Mouse (Mus musculus) neutrophil, adult 5-6 weeks (primary cell): ENCODE measurements around the gene Irs2. TPM values are rescaled to one million over a fixed set of nuclear protein-coding genes. Genes with fewer than 3 reads are reported as not detected.

Source experiments
- ATAC-seq: fragments of 151-379, 151-347 bp; 2 replicates; pipeline ENCODE4 v1.8.0; 2017; ENCODE audit warnings: mild to moderate bottlenecking, moderate TSS enrichment; ENCODE audit not compliant: insufficient number of reproducible peaks, poor library complexity, low FRiP score, severe bottlenecking; ENCODE audit errors: extremely low read depth
- total RNA-seq: library from RNA; stranded (forward); fragments of 200-1000 nt; gene quantifications from 2 replicates; pipeline ENCODE4 v1.2.3, GENCODE M21; 2017

The Irs2 gene
- total RNA-seq, 1 experiment from 2014 or later = 42.1 TPM

- no peak for ATAC-seq
These were observed 42.7 kb downstream of the Irs2 start for GRCm38 (mm10) chr8:10965401-10966117.

DNA sequence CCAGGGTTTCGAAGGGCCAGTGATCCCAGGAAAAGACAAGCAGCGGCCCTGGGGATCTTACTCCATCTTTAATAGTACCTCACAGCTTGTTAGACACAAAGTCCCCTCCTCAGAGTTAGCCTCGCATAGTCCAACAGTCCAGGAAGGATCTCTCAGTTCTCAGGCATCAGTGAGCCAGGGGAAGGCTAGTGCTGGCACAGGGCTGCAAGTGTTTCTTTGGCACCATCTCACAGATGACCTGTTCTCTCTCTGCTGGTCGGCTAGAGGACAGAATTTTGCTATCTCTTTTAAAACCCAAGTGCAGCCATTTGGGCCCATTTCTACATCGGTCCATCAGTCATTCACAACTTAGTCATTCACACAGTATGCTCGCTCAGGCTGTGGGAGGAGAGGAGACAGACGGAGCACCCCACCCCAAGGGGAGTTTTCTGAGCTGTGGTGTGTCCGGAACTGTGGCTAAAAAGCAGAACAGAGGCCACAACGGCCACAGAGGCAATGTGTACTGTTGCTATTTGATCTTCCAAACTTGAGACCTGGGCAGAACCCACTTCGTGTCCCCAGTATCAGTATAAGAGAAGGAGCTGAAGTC, 43.7 kb downstream of the Irs2 start:
- ATAC-seq = no peak

GRCm38 (mm10) chr8:10961989-10962388, 46.3 kb downstream of the Irs2 start:
- ATAC-seq = no peak

DNA sequence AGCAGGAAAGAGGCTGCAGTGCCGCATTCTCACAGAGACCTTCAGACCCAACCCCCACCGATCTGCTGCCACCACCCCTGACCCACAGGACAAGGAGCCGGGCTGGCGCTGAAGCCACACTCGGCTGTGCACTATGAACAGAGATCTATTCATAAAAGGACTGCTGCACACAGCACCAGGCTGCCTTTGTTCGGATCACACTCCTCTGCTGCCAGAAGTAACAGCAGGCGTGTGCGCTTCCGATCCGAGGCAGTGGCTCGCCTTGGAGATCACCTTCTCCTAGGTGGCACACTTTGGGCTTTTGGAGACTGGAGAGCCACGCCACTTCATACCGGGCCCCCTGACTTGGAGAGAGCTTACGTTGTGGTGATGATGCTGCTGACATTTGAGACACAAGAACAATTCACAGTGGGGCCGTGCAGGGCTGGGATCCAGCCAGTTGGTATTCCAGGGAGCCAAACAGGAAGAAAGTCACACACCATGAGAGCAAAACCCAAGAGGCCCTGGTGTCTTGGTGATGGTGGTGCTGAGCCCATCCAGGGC, 47.9 kb downstream of the Irs2 start:
- ATAC-seq = no peak

DNA sequence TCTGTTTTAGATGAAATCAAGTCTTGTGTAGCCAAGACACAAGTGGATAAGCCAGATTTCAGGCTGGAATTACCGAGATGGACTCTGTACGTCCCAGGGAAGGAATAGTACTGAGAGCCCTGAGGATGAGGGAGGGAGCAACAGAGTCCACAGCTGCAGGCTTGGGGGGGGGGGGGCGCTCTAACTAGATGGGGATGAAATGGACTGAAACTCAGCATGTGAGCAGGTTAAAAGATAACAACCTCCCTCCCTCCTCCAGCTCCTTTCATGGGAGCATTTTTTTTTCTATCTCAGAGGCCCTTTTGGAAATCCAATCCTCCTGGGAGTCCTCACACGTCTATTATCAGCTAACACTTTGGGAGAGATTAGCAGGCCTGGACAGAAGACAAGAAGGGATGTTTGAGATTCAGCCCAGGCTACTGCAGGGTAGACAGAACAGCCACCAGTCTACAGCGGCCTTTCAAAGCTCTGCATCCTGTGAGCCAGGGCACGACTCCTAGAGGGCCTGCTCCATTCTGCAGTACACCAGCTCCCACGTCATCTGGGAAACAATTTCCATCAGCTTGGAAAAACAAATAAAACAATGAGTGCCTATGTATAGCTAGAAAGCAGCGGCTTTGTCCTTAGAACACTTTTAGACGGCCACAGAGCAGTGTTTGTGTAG, 50.8 kb downstream of the Irs2 start:
- no peak for ATAC-seq

GRCm38 (mm10) chr8:10953346-10954053, 54.8 kb downstream of the Irs2 start:
- no peak for ATAC-seq

DNA sequence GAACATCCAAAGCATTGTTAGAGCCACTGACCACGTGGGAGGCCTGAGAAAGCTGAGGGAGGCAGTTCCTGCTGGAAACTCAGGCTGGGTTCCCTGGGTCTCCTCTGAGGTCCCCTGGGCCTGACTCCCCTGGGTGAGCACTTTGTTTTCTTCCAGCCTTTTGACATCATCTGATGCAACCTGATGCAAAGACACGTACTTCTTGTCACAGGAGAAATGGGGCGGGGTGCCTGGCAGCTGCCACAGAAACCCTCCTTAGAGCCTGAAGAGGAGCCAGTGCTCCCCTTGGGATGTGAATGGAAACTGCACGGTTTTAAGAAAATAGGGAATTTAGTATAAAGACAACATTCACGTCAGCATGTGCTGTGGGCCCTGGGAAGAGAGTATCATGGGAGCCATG, 55.6 kb downstream of the Irs2 start:
- no peak for ATAC-seq

GRCm38 (mm10) chr8:10952235-10952634, 56.0 kb downstream of the Irs2 start:
- no peak for ATAC-seq

DNA sequence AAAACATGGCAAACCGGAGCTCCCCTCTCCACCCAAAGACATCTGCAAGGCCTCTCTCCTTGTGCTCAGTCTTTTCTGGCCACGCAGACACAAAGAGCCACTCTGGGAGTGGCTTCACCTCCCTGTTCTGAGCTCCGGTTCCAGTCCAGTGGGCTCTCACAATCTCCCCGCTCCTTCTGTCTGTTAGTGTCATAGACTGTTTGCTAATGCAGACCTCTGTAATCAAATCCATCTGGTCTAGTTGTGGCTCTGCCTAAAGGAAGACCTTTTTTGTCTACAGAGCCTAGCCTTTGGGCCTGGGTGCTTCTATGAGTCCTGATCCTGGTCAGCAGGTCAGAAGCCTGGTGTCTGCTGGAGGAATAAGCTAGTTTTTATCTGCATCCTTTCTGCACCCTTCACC, 56.7 kb downstream of the Irs2 start:
- no peak for ATAC-seq

DNA sequence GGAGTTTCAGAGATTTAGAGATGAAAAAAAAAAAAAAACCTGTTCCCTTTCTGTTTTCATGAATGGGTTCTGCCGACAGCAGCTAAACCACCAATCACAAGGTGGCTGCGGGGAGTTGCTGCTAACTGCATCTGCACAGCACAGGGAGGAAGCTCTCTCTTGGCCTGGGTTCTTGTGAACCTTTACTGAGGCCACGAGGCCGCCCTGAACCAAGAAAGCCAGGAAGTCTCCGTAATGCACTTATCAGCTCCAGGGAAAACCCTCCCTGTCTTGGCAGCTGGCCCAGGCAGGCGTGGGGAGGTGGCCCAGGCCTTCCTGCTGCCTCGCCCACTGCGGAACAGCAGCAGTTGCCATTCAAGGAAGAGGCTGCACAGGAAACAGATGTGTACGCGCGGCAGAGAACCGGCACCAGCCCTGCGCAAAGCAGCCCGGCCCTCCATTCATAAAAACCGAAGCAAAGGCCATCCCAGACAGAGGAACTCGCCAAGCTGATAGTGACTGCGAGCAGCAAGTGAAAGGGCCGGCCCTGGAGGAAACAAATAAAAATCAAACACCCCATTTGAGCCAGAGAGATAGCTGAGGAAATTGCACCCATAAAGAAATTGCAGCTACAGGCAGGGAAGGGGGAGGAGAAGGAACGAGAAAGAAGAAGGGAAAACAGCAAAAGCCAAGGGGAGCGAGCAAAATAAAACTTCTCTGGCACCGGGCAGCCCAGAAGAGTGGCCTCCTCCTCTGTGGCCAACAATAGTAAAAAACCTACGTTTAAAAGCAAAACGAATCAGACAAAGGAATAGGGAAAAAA, 62.1 kb downstream of the Irs2 start:
- peak; percentile 84 for ATAC-seq

DNA sequence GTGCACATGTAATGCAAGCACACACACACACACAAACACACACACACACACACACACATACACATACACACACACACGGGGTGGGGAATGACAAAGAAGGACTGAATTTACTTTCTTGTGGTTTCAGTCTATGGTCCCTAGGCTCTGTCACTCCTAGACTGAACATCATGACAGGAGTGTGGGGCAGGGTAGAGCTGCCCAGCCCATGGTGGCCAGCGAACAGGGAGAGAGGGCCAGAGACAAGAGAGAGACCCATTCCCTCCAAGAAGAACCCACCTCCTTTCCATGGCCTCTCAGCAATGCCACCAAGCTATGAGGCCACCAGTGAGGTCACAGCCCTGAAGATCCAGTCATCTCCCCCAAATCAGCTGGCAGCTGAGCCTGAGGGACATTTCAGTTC, 62.8 kb downstream of the Irs2 start:
- ATAC-seq = no peak

DNA sequence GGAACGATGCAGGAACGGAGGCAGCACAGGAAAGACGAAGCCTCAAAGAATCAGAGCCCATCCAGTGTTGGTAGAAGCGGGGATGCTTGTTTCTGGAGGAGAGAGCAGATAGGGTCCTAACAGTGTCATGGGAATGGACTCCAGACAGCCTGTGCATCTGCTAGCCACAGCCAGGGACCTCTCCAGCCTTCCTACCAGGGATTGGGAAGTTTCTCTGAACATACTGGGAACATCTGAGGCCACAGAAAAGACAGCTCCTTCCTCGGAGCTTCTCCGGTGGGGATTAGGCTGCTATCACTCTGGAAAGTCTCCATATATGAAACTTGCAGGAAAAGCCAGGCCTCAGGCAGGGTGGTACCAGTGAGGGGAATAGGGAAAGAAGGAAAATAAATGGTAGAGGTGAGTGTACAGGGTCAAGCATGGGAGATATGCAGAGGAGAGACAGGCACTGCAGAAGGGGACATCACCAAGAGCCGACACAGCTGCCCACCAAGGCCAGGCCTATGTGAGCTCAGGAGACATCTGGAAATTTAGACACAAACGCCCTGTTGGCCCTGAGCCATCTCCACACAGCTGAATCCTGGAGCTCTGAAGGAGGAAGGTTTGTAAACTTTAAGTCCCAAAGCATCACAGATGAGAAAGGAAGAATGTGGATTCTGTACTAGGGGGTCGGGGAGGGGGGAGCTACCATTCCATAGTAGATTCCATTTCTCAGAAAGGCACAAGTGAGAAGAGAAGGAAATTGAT, 64.8 kb downstream of the Irs2 start:
- ATAC-seq = no peak

DNA sequence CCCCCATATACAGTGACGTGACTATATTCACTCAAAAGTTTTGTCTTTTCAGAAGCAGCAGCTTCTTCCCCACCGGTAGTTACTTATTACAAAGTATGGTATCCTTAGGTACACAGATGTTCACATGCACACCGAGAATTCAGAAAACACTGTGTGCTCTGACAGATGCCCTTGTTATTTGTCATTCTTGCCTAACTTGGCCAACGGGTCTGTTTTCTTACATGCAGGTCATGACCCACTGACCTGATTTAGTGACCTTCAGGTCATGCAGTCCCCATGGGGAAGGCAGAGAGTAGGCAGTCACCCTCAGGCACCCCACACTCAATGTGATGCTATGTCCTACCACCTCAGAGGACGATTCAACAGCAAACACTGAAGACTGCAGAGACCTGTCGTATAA, 68.4 kb downstream of the Irs2 start:
- ATAC-seq = no peak

DNA sequence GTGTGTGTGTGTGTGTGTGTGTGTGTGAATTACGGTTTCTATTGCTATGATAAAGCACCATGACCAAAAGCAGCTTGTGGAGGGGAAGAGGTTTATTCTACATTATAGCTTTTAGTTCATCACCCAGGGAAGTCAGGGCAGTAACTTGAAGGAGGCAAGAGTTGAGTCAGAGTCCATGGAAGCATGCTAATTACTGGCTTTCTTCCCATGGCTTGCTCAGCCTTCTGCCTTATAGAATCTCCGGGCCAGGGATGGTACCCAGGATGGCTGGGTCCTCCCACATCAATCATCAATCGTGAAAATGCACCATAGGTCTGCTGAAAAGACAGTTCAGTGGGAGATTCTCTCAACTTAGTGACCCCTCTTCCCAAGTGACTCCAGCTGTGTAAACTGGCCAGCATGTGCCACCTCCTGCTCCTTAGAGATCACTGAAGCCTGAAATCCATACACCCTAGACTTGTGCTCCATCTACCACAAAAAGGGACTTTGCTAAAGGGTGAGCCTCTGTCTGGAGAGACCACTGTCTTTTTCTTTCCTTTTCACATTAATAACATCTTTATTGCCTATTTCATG, 69.0 kb downstream of the Irs2 start:
- ATAC-seq = no peak

DNA sequence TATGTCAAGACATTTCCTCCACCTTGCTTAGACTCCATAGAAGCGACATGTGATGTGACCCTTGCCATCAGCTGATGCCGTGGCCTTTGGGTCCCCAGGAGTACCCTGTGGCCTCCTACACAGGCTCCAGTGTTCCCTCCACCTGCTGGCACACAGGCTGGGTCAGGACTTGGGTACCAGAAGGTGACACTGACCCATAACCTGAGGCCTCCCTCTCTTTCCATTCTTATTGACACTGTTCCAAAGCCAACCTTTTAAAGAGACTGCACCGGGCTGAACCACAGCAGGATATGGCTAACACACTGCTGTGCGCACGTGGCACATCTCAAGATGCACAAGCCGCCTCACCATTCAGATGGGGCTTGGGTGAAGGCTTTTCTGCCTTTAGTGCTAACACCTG, 70.0 kb downstream of the Irs2 start:
- ATAC-seq = no peak

GRCm38 (mm10) chr8:10936646-10937045, 71.6 kb downstream of the Irs2 start:
- ATAC-seq = no peak

DNA sequence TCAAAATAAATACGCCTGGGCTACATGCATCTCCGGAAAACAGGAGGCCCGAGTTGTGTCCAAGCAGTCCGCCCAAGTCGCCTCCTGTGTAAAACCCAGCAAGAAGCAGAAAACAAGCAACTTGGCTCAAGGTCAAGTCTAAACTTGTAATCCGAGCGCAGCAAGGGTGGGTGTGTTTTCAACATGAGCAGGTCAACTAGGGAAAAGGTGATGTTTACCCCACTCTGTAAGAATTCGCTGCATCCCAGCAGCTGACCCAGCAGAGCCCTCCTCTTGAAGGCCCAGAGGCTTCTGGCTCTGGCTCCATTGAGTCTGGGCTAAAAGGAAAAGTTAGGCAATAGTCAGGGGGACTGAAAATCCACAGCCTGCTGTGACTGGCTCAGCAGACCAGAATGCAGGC, 73.0 kb downstream of the Irs2 start:
- no peak for ATAC-seq
